Mouse (Mus musculus) stomach, embryonic 16.5 days (tissue): ENCODE data around the gene Cask. TPM values are rescaled to one million over a fixed set of nuclear protein-coding genes. Genes with fewer than 3 reads are reported as not detected.
"Not testable (repeated sequence)": the region's sequence is repeated elsewhere in the genome, so short reads cannot be mapped to it uniquely, and the experiment has no call there.

ENCODE experiments used
- ATAC-seq: fragments of 200-750 bp; cut with Nextera tagmentation; 2 replicates; pipeline ENCODE4 v1.8.0; 2017; ENCODE audit warnings: moderate number of reproducible peaks, moderate TSS enrichment; ENCODE audit not compliant: insufficient read depth, low FRiP score
- H3K27ac ChIP-seq: fragments of 300-500 bp; sonication (generic); 2 replicates; pipeline ENCODE4 v1.5.1; 2014; ENCODE audit warnings: low read length
- H3K27me3 ChIP-seq: fragments of 300-500 bp; sonication (generic); 2 replicates; pipeline ENCODE4 v1.6.1; 2014; ENCODE audit warnings: low read length, control low read depth, mixed read lengths; ENCODE audit not compliant: control insufficient read depth, insufficient read depth
- H3K36me3 ChIP-seq: fragments of 300-500 bp; sonication (generic); 2 replicates; pipeline ENCODE4 v1.6.1; 2014; ENCODE audit warnings: low read length; ENCODE audit not compliant: control insufficient read depth, insufficient read depth
- H3K4me1 ChIP-seq: fragments of 300-500 bp; sonication (generic); 2 replicates; pipeline ENCODE4 v1.6.1; 2014; ENCODE audit warnings: low read length, control low read depth, mixed read lengths; ENCODE audit not compliant: control insufficient read depth, insufficient read depth
- H3K4me2 ChIP-seq: fragments of 300-500 bp; sonication (generic); 2 replicates; pipeline ENCODE4 v1.6.1; 2014; ENCODE audit warnings: low read depth, low read length, mixed read lengths
- H3K4me3 ChIP-seq: fragments of 300-500 bp; sonication (generic); replicated peaks from 2 replicates; pipeline ENCODE4 v1.5.1; 2014; ENCODE audit warnings: mild to moderate bottlenecking, low read length
- H3K9ac ChIP-seq: fragments of 300-500 bp; sonication (generic); 2 replicates; pipeline ENCODE4 v1.6.1; 2014; ENCODE audit warnings: low read length
- H3K9me3 ChIP-seq: fragments of 300-500 bp; sonication (generic); replicated peaks from 2 replicates; pipeline ENCODE4 v1.6.1; 2016; ENCODE audit warnings: low read length, control low read depth; ENCODE audit not compliant: control insufficient read depth
- WGBS: fragments of 180-500 bp; shearing (Covaris S2); extraction: QIAGEN DNeasy Blood & Tissue Kit; methylation state at CpG from one replicate; pipeline ENCODE4 v1.1.7; 2014; 5-methylcytosine and 5-hydroxymethylcytosine counted together
- polyA plus RNA-seq: library from polyadenylated mRNA; unstranded; fragments of >200 nt; fragmentation: Nextera tagmentation; extraction: Ambion mirVana; gene quantifications from 2 replicates; pipeline ENCODE4 v1.2.1, GENCODE M21; 2015

Cask gene
- polyA plus RNA-seq, 1 experiment from 2014 or later = 15.2 TPM

GRCm38 (mm10) chrX:13845858-13846652, 5.1 kb downstream of the Cask start:
- ATAC-seq = peak; percentile 53; the same call in 1 of the 2 replicates
- Histone ChIP-seq H3K36me3 (no peaks in the 10 kb centered on the region), H3K27ac (peak overlapping the region; percentile 87), H3K4me2 (peak overlapping the region; percentile 52), H3K4me3 (peak overlapping the region; percentile 65), H3K9ac (peak overlapping the region; percentile 81), H3K27me3 (no peaks in the 10 kb centered on the region), H3K4me1 (no peaks in the 10 kb centered on the region), H3K9me3 (no peaks in the 10 kb centered on the region; the same call in 1 of the 2 replicates)
- WGBS = 16% methylated on average over 79 of the region's 100 CpGs

- no peak for ATAC-seq
- Histone ChIP-seq H3K27ac (peak overlapping the region; percentile 87), H3K4me1 (no peaks in the 10 kb centered on the region), H3K27me3 (no peaks in the 10 kb centered on the region), H3K4me3 (peak overlapping the region; percentile 65), H3K9ac (peak overlapping the region; percentile 81), H3K4me2 (peak overlapping the region; percentile 52), H3K36me3 (no peaks in the 10 kb centered on the region), H3K9me3 (no peaks in the 10 kb centered on the region; the same call in 1 of the 2 replicates)
- 18% methylated on average over 22 of the region's 22 CpGs for WGBS
These were observed 5.9 kb downstream of the Cask start for GRCm38 (mm10) chrX:13845141-13845857.

GRCm38 (mm10) chrX:13822792-13823191, 28.4 kb downstream of the Cask start:
- Histone ChIP-seq H3K36me3 (no peaks in the 10 kb centered on the region), H3K27ac (no peak overlapping the region), H3K4me1 (no peaks in the 10 kb centered on the region), H3K9me3 (no peaks in the 10 kb centered on the region), H3K4me3 (no peak overlapping the region), H3K9ac (no peak overlapping the region), H3K4me2 (no peak overlapping the region), H3K27me3 (no peaks in the 10 kb centered on the region)
- ATAC-seq = no peak
- 82% methylated on average over 1 of the region's 1 CpGs for WGBS

- Histone ChIP-seq H3K9me3 (no peaks in the 10 kb centered on the region), H3K9ac (no peak overlapping the region), H3K36me3 (no peaks in the 10 kb centered on the region), H3K27me3 (no peaks in the 10 kb centered on the region), H3K4me3 (no peak overlapping the region), H3K4me1 (no peaks in the 10 kb centered on the region), H3K27ac (no peak overlapping the region), H3K4me2 (no peak overlapping the region)
- no peak for ATAC-seq
- 71% methylated on average over 2 of the region's 2 CpGs for WGBS
These were observed 52.4 kb downstream of the Cask start for GRCm38 (mm10) chrX:13798754-13799153.

GRCm38 (mm10) chrX:13765672-13766071, 85.5 kb downstream of the Cask start:
- Histone ChIP-seq H3K9ac (no peak overlapping the region), H3K4me2 (no peak overlapping the region), H3K9me3 (no peaks in the 10 kb centered on the region), H3K27ac (no peak overlapping the region), H3K27me3 (no peaks in the 10 kb centered on the region), H3K36me3 (no peaks in the 10 kb centered on the region), H3K4me1 (no peaks in the 10 kb centered on the region), H3K4me3 (no peak overlapping the region)
- 90% methylated on average over 1 of the region's 1 CpGs for WGBS
- ATAC-seq = no peak

- no peak overlapping the region for H3K27ac ChIP-seq
- no peak overlapping the region for H3K4me2 ChIP-seq
- H3K27me3 ChIP-seq = no peaks in the 10 kb centered on the region
- no peaks in the 10 kb centered on the region for H3K4me1 ChIP-seq
- whole genome bisulfite sequencing = 77% methylated on average over 1 of the region's 1 CpGs
- no peaks in the 10 kb centered on the region for H3K36me3 ChIP-seq
- no peak for ATAC-seq
- H3K4me3 ChIP-seq = no peak overlapping the region
- no peak overlapping the region for H3K9ac ChIP-seq
- H3K9me3 ChIP-seq = no peaks in the 10 kb centered on the region
These were observed 86.1 kb downstream of the Cask start for GRCm38 (mm10) chrX:13765024-13765423.

- no peak overlapping the region for H3K27ac ChIP-seq
- H3K4me1 ChIP-seq = no peaks in the 10 kb centered on the region
- no peaks in the 10 kb centered on the region for H3K27me3 ChIP-seq
- H3K36me3 ChIP-seq = no peaks in the 10 kb centered on the region
- H3K4me3 ChIP-seq = no peak overlapping the region
- ATAC-seq = no peak
- no peak overlapping the region for H3K4me2 ChIP-seq
- no peak overlapping the region for H3K9ac ChIP-seq
- no peaks in the 10 kb centered on the region for H3K9me3 ChIP-seq
- 49% methylated on average over 3 of the region's 3 CpGs for WGBS
These were observed 93.7 kb downstream of the Cask start for GRCm38 (mm10) chrX:13757279-13758005.

GRCm38 (mm10) chrX:13741110-13741509, 110.1 kb downstream of the Cask start:
- Histone ChIP-seq H3K27ac (no peak overlapping the region), H3K36me3 (no peaks in the 10 kb centered on the region), H3K4me1 (no peaks in the 10 kb centered on the region), H3K4me2 (no peak overlapping the region), H3K9ac (no peak overlapping the region), H3K9me3 (no peaks in the 10 kb centered on the region), H3K4me3 (no peak overlapping the region), H3K27me3 (no peaks in the 10 kb centered on the region)
- WGBS = 57% methylated on average over 2 of the region's 2 CpGs
- no peak for ATAC-seq

GRCm38 (mm10) chrX:13730785-13731184, 120.4 kb downstream of the Cask start:
- not testable (repeated sequence) for H3K9me3 ChIP-seq, H3K9ac ChIP-seq, ATAC-seq, H3K27me3 ChIP-seq, H3K4me3 ChIP-seq, H3K4me1 ChIP-seq, H3K36me3 ChIP-seq, H3K4me2 ChIP-seq, H3K27ac ChIP-seq
